22 mouse cellular contexts compared by ENCODE assay signal in the genomic region with DNA sequence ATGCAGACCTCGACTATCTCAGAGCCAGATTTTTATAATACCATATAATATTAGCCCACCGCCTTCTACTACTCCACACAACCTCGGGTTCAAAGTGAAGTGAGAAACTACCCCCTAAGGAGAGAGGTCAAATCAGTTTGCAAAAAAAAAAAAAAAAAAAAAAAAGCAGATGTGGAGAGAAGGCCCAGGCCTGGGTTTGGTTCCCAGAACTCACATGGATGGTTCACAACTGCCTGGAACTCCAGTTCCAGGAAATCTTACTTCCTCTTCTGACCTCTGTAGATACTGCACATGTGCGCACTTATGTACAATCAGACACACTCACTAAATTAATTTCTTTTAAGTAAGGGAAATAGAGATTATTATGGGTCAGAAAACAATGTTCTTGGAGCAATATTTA.
A peak's percentile ranks its signal among the peaks of the same experiment; 100 is the strongest.
DNase-seq lines count a peak whose midpoint lies in the region; ATAC-seq and TF ChIP-seq lines count a peak whose summit lies in the region.
"Had no signal": no experiment of that assay in that cellular context is flagged by ENCODE, and none has a peak within 500 bp of the region (broad histone marks: within the 10 kb centered on the region; RNA-seq: fewer than 3 reads in every experiment).

No protein-coding gene starts in this region.

- TF ChIP-seq RAD21 in CH12.LX (IDR thresholded peaks at IDR 0.05; ENCODE audit: low read depth, low read length): no peak

- TF ChIP-seq POLR2A in liver, adult 2 months (IDR thresholded peaks at IDR 0.05; ENCODE audit: extremely low read depth, insufficient read depth, low read length): no peak
- no peak for TF ChIP-seq POLR2A in CH12.LX (IDR thresholded peaks at IDR 0.05; ENCODE audit: low read depth, low read length)

- no peak overlapping the region for H3K4me3 ChIP-seq in liver, adult 2 months (ENCODE audit: insufficient read depth, low read depth, low read length)
- no peak overlapping the region for H3K4me3 ChIP-seq in liver, postnatal 0 days (ENCODE audit: low read depth, low read length)
- H3K4me3 ChIP-seq in CH12.LX (replicated peaks in 1 of 3; ENCODE audit: low read depth in 2 of 3, low read length in 2 of 3, poor library complexity in 1 of 3): no peak overlapping the region
- peak overlapping the region; percentile 20; the same call in 1 of the 2 replicates for H3K4me3 ChIP-seq in G1E (ENCODE audit: low read depth, low read length)
- H3K4me3 ChIP-seq: embryonic facial prominence, embryonic 10.5 days; embryonic facial prominence, embryonic 12.5 days; forebrain, embryonic 13.5 days; forebrain, embryonic 15.5 days had no signal

- H3K27me3 ChIP-seq in liver, adult 2 months (ENCODE audit: control insufficient read depth, insufficient read depth, low read length): no peaks in the 10 kb centered on the region
- no peaks in the 10 kb centered on the region for H3K27me3 ChIP-seq in liver, postnatal 0 days (ENCODE audit: insufficient read depth, low read length)
- H3K27me3 ChIP-seq in CH12.LX (replicated peaks): no peaks in the 10 kb centered on the region
- peaks cover 7% of the 10 kb centered on the region; the same call in 1 of the 2 replicates for H3K27me3 ChIP-seq in G1E (ENCODE audit: insufficient read depth, low read length)
- H3K27me3 ChIP-seq: embryonic facial prominence, embryonic 12.5 days; forebrain, embryonic 13.5 days; forebrain, embryonic 15.5 days had no signal

- DNase-seq in liver, adult 2 months (ENCODE audit: extremely low read depth, low read depth, low spot score): no peak
- no peak for DNase-seq in liver, postnatal 0 days
- DNase-seq in CH12.LX (ENCODE audit: extremely low read depth) (no peak), G1E (ENCODE audit: low spot score) (no peak), MEL-GATA-1-ER (ENCODE audit: extremely low read depth, low read depth) (peak; percentile 64)
- DNase-seq in gastrocnemius, postnatal 4 days (ENCODE audit: low spot score in 2 of 2): no peak
- no peak for DNase-seq in adrenal gland, adult (ENCODE audit: inconsistent age in 2 of 2, low spot score in 1 of 2)
- DNase-seq in urinary bladder, postnatal 36 days (ENCODE audit: low spot score in 2 of 2): no peak
- DNase-seq: adrenal gland, adult 8-10 months; adrenal gland, postnatal 14 days; adrenal gland, postnatal 36 days; B cell, adult 2 months; cerebellum, adult 11-12 months; cerebellum, adult 2 months; cerebellum, adult 9-10 months; cerebellum, postnatal 10 days; cerebellum, postnatal 25 days; forebrain, postnatal 0 days had no signal

- no peak overlapping the region for H3K4me2 ChIP-seq in liver, postnatal 0 days (ENCODE audit: low read depth, low read length)
- H3K4me2 ChIP-seq in CH12.LX (ENCODE audit: insufficient read depth, low read depth, poor library complexity, severe bottlenecking): no peak overlapping the region
- H3K4me2 ChIP-seq: embryonic facial prominence, embryonic 12.5 days; forebrain, embryonic 13.5 days; forebrain, embryonic 15.5 days had no signal

- WGBS in liver, adult 2 months: 52% methylated on average over 4 of the region's 4 CpGs
- WGBS in liver, postnatal 0 days (ENCODE audit: insufficient replicate concordance): 72% methylated on average over 4 of the region's 4 CpGs

- no peak for ATAC-seq in liver, postnatal 0 days
- peak; percentile 74 for ATAC-seq in G1E (ENCODE audit: extremely low read depth, insufficient number of reproducible peaks, low FRiP score, poor library complexity, severe bottlenecking)
- ATAC-seq: forebrain, embryonic 13.5 days; forebrain, embryonic 15.5 days; forebrain, postnatal 0 days had no signal

- peak overlapping the region; percentile 59; the same call in 1 of the 2 replicates for H3K27ac ChIP-seq in liver, adult 2 months (replicated peaks; ENCODE audit: insufficient read depth, low read depth, low read length)
- no peak overlapping the region for H3K27ac ChIP-seq in liver, postnatal 0 days (ENCODE audit: low read depth)
- H3K27ac ChIP-seq in CH12.LX (ENCODE audit: insufficient read depth, low read depth): no peak overlapping the region
- H3K27ac ChIP-seq: embryonic facial prominence, embryonic 10.5 days; embryonic facial prominence, embryonic 12.5 days; forebrain, embryonic 13.5 days; forebrain, embryonic 15.5 days had no signal

- H3K36me3 ChIP-seq in liver, adult 2 months (ENCODE audit: control insufficient read depth, insufficient read depth, low read length): no peaks in the 10 kb centered on the region
- H3K36me3 ChIP-seq in liver, postnatal 0 days (replicated peaks; ENCODE audit: insufficient read depth, low read length): no peaks in the 10 kb centered on the region
- H3K36me3 ChIP-seq in CH12.LX (replicated peaks in 1 of 2; ENCODE audit: control insufficient read depth in 1 of 2, insufficient read depth in 1 of 2, low read length in 1 of 2): no peaks in the 10 kb centered on the region
- H3K36me3 ChIP-seq in G1E (replicated peaks): no peaks in the 10 kb centered on the region
- H3K36me3 ChIP-seq: embryonic facial prominence, embryonic 10.5 days; embryonic facial prominence, embryonic 12.5 days; forebrain, embryonic 15.5 days had no signal

- no peaks in the 10 kb centered on the region for H3K9me3 ChIP-seq in liver, postnatal 0 days (ENCODE audit: low read length)
- H3K9me3 ChIP-seq in CH12.LX (replicated peaks; ENCODE audit: low read length): no peaks in the 10 kb centered on the region
- H3K9me3 ChIP-seq in G1E (replicated peaks): no peaks in the 10 kb centered on the region
- H3K9me3 ChIP-seq: embryonic facial prominence, embryonic 10.5 days; embryonic facial prominence, embryonic 12.5 days; forebrain, embryonic 13.5 days; forebrain, embryonic 15.5 days had no signal

- dilution Hi-C loops in CH12.LX (cut with MboI; ENCODE audit: extremely low pct_ligation_motif_present, extremely low pct_unique_long_range_greater_than_20kb, low sequenced_read_pairs): no loop called here

- H3K9ac ChIP-seq in liver, adult 2 months (ENCODE audit: low read depth, low read length): no peak overlapping the region
- no peak overlapping the region for H3K9ac ChIP-seq in liver, postnatal 0 days (replicated peaks)
- H3K9ac ChIP-seq in CH12.LX (ENCODE audit: insufficient read depth, low read depth): no peak overlapping the region
- H3K9ac ChIP-seq: embryonic facial prominence, embryonic 12.5 days; forebrain, embryonic 13.5 days; forebrain, embryonic 15.5 days; forebrain, postnatal 0 days had no signal

- H3K4me1 ChIP-seq in liver, adult 2 months (ENCODE audit: control insufficient read depth, insufficient read depth, low read length): peaks cover 25% of the 10 kb centered on the region
- H3K4me1 ChIP-seq in liver, postnatal 0 days (ENCODE audit: insufficient read depth): peaks cover 24% of the 10 kb centered on the region
- peaks cover 40 to 81% of the 10 kb centered on the region in 2 experiments for H3K4me1 ChIP-seq in CH12.LX (ENCODE audit: control insufficient read depth in 1 of 2, insufficient read depth in 2 of 2)
- H3K4me1 ChIP-seq in G1E (ENCODE audit: insufficient read depth, low read depth, low read length): peaks cover 40% of the 10 kb centered on the region
- H3K4me1 ChIP-seq: embryonic facial prominence, embryonic 12.5 days; forebrain, embryonic 13.5 days; forebrain, embryonic 15.5 days had no signal

- in situ Hi-C loops in CH12.LX (cut with MboI; ENCODE audit: low pct_ligation_motif_present, low pct_unique_long_range_greater_than_20kb, low sequenced_read_pairs): no loop called here

- H3K79me2 ChIP-seq in liver, adult 2 months (ENCODE audit: control insufficient read depth, insufficient read depth, low read length): no peaks in the 10 kb centered on the region
- H3K79me2 ChIP-seq in CH12.LX (replicated peaks; ENCODE audit: control insufficient read depth, extremely low read depth, insufficient read depth, poor library complexity, severe bottlenecking): no peaks in the 10 kb centered on the region

- no peak for TF ChIP-seq CTCF in liver, adult 2 months (IDR thresholded peaks at IDR 0.05; ENCODE audit: low read depth, low read length)
- no peak for TF ChIP-seq CTCF in liver, postnatal 0 days (IDR thresholded peaks at IDR 0.05; ENCODE audit: low read depth)
- no peak for TF ChIP-seq CTCF in CH12.LX (conservative IDR thresholded peaks at IDR 0.05 in 1 of 2, IDR thresholded peaks at IDR 0.05 in 1 of 2; ENCODE audit: low read depth in 2 of 2, low read length in 2 of 2)
- no peak for TF ChIP-seq CTCF in G1E (IDR thresholded peaks at IDR 0.05; ENCODE audit: low read depth, low read length)

- TF ChIP-seq EP300 in liver, postnatal 0 days (IDR thresholded peaks at IDR 0.05; ENCODE audit: low read depth): no peak
- TF ChIP-seq EP300 in CH12.LX (IDR thresholded peaks at IDR 0.05; ENCODE audit: low read length): no peak

TF ChIP-seq in CH12.LX, 34 proteins besides CTCF, POLR2A, EP300 and RAD21:
- 0 out of 2 replicates have a peak, but pooled peaks have one; percentile 7 for TF ChIP-seq BHLHE40 (IDR thresholded peaks at IDR 0.05; ENCODE audit: low read depth, low read length)
- TF ChIP-seq POLR2AphosphoS2 (IDR thresholded peaks at IDR 0.05; ENCODE audit: low read depth, low read length): no peak
- TF ChIP-seq CHD2 (IDR thresholded peaks at IDR 0.05; ENCODE audit: low read length): no peak
- TF ChIP-seq CHD1 (IDR thresholded peaks at IDR 0.05; ENCODE audit: low read depth, low read length): 0 out of 2 replicates have a peak, but pooled peaks have one; percentile 60
- peak; percentile 85 for TF ChIP-seq ZNF384 (IDR thresholded peaks at IDR 0.05; ENCODE audit: low read depth, low read length)
